Mouse (Mus musculus) testis, adult 2 months (tissue): ENCODE measurements around the gene Cbfa2t3. TPM values are rescaled to one million over a fixed set of nuclear protein-coding genes. Genes with fewer than 3 reads are reported as not detected.

Experiments used
- H3K27ac ChIP-seq: fragments of 200-500 bp; 2 replicates; pipeline ENCODE4 v1.5.1; 2012; ENCODE audit warnings: low read depth, low read length; ENCODE audit not compliant: control insufficient read depth, insufficient read depth
- H3K27me3 ChIP-seq: fragments of 200-500 bp; 2 replicates; pipeline ENCODE4 v1.6.1; 2012; ENCODE audit warnings: mild to moderate bottlenecking, low read length, moderate library complexity; ENCODE audit not compliant: control insufficient read depth, insufficient read depth
- H3K36me3 ChIP-seq: fragments of 200-500 bp; 2 replicates; pipeline ENCODE4 v1.6.1; 2012; ENCODE audit warnings: mild to moderate bottlenecking, low read length; ENCODE audit not compliant: control insufficient read depth, insufficient read depth
- H3K4me1 ChIP-seq: fragments of 200-500 bp; 2 replicates; pipeline ENCODE4 v1.6.1; 2012; ENCODE audit warnings: low read length; ENCODE audit not compliant: control insufficient read depth, insufficient read depth
- H3K4me3 ChIP-seq: fragments of 200-500 bp; 2 replicates; pipeline ENCODE4 v1.5.1; 2012; ENCODE audit warnings: low read depth, mild to moderate bottlenecking, low read length, moderate library complexity, mixed read lengths; ENCODE audit not compliant: control insufficient read depth
- CTCF ChIP-seq: fragments of 200-500 bp; IDR thresholded peaks from 2 replicates; pipeline ENCODE4 v1.5.1; 2012; ENCODE audit warnings: low read depth, mild to moderate bottlenecking, inconsistent platforms, low read length, moderate library complexity; ENCODE audit not compliant: control insufficient read depth, insufficient read depth, insufficient replicate concordance
- POLR2A ChIP-seq: fragments of 200-500 bp; IDR thresholded peaks from 2 replicates; pipeline ENCODE4 v1.6.1; 2012; ENCODE audit warnings: low read depth, mild to moderate bottlenecking, inconsistent platforms, low read length, moderate library complexity; ENCODE audit not compliant: control insufficient read depth
- polyA plus RNA-seq: library from polyadenylated mRNA; depleted of rRNA; stranded (reverse); fragments of >200 nt; gene quantifications from 2 replicates; pipeline ENCODE4 v1.2.3, GENCODE M21; 2012

Gene Cbfa2t3
- polyA plus RNA-seq, 1 experiment: 0.59 TPM

DNA sequence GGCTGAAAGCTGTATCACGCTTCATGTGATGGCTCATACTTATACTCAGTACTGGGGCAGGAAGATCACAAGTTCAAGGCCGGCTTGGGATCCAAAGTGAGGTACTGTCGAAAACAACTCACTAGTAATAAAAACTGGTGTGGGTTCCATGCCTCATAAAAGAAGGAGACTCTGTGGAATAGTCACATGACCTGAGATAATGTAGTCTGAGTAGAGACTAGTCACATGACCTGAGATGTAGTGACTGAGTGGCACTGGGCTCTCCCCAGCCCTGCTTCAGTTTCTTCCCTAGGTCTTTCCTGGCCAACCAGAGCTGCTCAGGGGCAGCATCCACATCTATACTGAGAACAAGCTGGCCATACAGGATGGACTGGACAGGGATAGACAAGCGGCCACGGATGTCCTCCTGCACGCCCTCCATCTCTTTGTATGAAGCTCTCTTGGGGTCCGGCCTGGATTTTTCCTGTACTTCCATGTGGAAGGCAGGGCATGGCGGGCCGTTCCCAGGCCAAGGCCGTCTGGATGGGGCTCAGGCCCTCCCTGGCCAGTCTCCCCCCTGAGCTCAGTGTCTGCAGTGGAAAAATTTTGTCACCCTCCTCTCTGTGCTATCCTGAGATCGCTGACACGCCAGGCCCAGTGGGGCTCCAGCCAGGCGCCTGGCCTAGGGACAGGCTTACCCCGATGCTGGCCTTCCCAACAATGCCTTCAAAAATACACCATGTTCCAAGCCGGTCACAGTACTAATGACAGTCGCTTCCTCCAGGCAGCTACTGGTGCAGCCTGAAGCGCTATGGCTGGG lies 74.9 kb downstream of the Cbfa2t3 start:
- H3K36me3 ChIP-seq: no peaks in the 10 kb centered on the region
- H3K4me3 ChIP-seq: no peak overlapping the region
- no peak for TF ChIP-seq POLR2A
- TF ChIP-seq CTCF: no peak
- H3K4me1 ChIP-seq: no peaks in the 10 kb centered on the region; the same call in 1 of the 2 replicates
- no peak overlapping the region for H3K27ac ChIP-seq
- no peaks in the 10 kb centered on the region for H3K27me3 ChIP-seq

DNA sequence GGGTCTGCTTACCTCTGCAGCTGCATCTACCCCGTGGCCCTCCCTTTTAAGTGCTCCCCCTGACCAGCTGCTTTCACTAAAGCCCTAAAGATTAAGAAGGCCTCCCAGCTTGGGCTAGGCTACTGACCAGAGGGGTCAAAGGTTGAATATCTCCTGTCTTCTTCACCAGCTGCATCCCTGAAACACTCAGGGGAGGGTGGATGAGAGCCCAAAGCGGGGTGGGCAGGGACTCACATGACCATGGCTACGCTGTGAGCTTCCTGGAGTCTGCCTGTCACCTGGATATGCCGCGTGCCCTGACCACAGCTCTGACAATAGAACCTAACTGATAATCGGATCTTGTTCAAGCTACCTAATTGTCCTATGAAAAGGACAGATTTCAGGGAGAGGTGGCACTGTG lies 76.2 kb downstream of the Cbfa2t3 start, which contains the start of gene Pabpn1l:
Gene Pabpn1l, minus strand, starts transcription at position 13 of the 400 bp plus-strand sequence.
- Histone ChIP-seq H3K27me3 (no peaks in the 10 kb centered on the region), H3K36me3 (no peaks in the 10 kb centered on the region), H3K27ac (no peak within 1 kb of the TSS), H3K4me1 (no peaks in the 10 kb centered on the region), H3K4me3 (no peak within 1 kb of the TSS)
- TF ChIP-seq CTCF (no peak), POLR2A (no peak)

DNA sequence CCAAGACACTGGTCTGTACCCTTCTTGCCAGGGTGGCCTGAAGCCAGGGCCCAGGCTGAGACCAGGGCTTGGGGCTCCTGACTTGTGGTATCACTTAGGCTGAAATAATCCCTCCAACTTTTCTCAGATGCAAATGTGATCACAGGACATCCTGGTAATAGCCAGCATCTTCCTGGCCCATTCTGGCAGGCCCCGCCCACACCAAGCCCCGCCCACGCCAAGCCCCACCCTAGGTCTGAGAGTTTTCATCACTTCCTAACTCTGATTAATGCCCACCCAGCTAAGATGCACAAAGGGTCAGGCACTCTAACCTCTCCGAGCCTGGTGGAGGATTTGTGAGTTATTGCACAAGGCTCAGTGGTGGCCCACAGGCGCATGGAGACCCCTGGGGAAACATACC lies 78.5 kb downstream of the Cbfa2t3 start:
- Histone ChIP-seq H3K36me3 (no peaks in the 10 kb centered on the region), H3K4me3 (no peak overlapping the region), H3K27me3 (no peaks in the 10 kb centered on the region), H3K4me1 (no peaks in the 10 kb centered on the region), H3K27ac (no peak overlapping the region)
- no peak for TF ChIP-seq POLR2A
- TF ChIP-seq CTCF: no peak

DNA sequence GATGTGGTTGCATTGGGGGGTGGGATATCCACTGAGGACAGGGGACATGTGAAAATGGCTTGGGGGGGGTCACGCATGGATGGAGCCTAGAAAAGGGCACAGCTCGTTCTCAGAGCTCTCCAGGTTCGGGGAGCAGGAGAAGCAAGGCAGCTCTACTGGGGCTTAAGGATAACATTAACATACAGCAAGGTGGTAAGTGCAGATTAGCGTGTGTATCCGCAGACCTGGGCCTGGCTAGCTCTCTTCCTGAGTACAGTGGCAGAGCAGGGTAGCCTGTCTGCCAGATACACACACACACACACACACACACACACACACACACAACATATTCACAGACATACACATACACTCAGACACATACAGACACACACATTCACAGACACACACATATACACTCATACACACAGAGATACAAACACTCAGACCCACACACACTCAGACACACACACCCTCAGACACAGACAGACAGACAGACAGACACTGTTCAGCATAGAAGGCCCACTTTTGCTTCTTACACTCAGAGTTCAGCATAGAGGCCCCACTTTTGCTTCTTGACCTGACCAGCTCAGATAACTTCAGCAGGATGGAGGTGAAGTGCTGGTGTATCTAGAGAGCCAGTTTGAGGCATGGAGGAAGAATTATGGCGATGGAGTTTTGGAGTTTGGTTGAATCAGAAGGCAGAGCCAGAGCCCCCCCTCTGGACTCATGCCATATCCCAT lies 80.1 kb downstream of the Cbfa2t3 start:
- TF ChIP-seq CTCF (no peak), POLR2A (no peak)
- H3K4me1 ChIP-seq: no peaks in the 10 kb centered on the region
- H3K4me3 ChIP-seq: no peak overlapping the region
- no peaks in the 10 kb centered on the region for H3K36me3 ChIP-seq
- H3K27ac ChIP-seq: no peak overlapping the region
- no peaks in the 10 kb centered on the region for H3K27me3 ChIP-seq

DNA sequence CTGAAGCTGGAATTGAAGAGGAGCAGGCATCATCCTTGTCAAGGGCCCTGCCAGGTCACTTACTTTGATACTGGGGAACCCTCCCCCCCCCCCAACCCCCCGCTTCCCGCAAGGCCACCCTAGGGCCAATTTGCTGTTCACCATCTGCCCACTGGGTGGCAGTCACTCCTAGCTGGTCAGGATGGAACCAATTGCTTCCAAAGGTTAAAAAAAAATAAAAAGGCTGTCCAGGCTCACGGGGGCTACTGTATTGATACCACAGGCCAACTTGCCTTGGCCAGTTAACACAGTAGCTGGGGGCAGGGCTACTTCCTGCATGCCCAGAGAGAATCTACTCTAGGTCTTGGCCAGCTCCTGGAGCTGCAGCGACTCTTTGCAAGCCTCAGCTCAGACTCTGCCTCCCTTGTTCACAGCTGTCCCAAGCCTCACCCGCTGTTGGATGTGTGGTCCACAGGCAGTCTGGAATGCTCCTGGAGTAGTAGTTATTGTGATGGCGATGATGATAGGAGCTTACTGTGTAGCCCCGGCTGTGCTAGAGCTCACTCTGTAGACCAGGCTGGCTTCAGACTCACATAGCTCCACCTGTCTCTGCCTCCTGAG lies 80.9 kb downstream of the Cbfa2t3 start:
- Histone ChIP-seq H3K27me3 (no peaks in the 10 kb centered on the region), H3K4me1 (no peaks in the 10 kb centered on the region), H3K36me3 (no peaks in the 10 kb centered on the region), H3K4me3 (no peak overlapping the region), H3K27ac (no peak overlapping the region)
- TF ChIP-seq CTCF (peak; percentile 29; the same call in 1 of the 2 replicates), POLR2A (no peak)

DNA sequence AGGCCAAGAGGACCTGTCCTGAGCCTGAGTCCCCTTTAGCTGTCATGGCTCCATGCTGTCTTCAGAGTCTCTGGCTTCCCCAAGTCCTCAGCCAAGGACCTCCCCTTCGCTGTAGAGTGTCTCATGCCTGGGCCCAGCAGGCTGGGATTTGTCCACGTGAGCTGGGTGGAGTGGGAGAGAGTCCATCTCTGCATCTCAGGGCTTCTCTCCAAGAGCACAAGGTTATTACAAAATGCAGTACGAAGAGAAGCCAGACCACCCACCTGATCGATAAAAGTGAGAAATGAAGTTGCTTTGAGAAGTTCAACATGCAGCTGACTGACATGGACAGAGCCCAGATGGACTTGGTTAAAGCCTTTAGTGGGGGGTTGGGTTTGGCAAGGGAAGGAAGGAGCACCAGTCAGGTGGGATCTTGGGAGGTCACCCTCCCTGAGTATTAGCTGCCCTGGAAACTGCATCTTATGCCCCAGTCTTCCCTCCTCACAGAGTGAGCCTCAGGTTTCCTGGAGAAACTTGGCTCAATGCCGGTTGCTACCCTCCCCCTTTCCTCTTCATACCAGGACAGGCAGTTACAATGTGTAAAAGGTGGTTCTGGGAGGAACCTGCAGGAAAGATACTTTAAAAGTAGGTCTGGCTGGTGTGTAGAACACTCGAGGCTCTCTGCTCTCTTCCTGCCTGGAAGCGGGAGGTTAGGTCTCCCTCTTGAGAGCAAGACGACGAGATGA lies 82.6 kb downstream of the Cbfa2t3 start:
- peaks cover 4% of the 10 kb centered on the region; the same call in 1 of the 2 replicates for H3K4me1 ChIP-seq
- H3K27me3 ChIP-seq: no peaks in the 10 kb centered on the region
- no peak overlapping the region for H3K27ac ChIP-seq
- no peak overlapping the region; the same call in 1 of the 2 replicates for H3K4me3 ChIP-seq
- TF ChIP-seq CTCF (no peak), POLR2A (no peak)
- H3K36me3 ChIP-seq: no peaks in the 10 kb centered on the region

DNA sequence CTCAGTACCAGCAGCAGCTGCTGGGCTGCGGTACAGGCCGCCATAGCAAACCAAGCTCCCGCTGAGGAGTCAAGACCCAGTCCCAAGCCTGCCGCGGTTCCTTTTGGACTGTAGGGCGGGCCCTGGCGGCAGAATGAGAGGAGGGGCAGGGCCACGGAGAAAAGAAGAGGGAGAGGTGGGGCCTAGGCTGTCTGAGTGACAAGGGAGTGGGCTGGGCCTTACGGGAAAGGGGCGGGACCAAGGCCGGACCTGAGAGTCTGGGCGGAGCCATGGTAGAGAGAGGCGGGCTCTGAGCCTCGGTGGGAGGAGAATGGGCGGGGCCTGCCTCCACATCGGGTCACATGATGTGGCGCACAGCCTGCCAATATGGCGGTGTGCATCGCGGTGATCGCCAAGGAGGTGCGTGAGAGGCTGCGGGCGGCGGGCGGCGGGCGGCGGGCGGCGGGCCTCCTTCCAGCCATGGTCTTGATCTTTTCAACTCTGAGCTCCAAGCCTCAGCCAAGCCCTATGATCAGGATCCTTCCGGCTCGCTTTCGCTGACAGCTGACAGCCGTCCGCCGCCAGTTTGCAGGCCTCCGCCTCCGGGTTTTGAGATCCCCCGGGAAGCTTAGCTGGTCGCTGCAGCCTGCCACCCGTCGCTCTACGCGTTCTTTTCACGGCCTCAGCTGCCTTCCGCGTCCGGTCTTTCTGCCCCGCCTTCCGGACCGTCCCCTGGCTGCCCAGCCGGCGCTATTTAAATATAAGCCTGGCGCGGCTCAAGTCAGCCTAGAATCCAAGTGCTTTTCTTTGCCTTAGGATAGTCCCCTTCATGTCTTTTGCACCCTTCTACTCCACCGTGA lies 87.4 kb downstream of the Cbfa2t3 start, which contains the start of the genes Galns and Trappc2l:
Gene Galns, minus strand, starts transcription at position 169 of the 839 bp plus-strand sequence.
Gene Trappc2l, plus strand, starts transcription at position 346 of the 839 bp plus-strand sequence.
- no peaks in the 10 kb centered on the region for H3K27me3 ChIP-seq
- H3K4me3 ChIP-seq: peak within 1 kb of the TSS; percentile 96
- H3K27ac ChIP-seq: peak within 1 kb of the TSS; percentile 67
- H3K4me1 ChIP-seq: peaks cover 9% of the 10 kb centered on the region
- H3K36me3 ChIP-seq: no peaks in the 10 kb centered on the region
- TF ChIP-seq CTCF: no peak
- TF ChIP-seq POLR2A: peak; percentile 82; the same call in 1 of the 2 replicates
